Mouse (Mus musculus): ENCODE data around the gene Btrc. TPM values are rescaled to one million over a fixed set of nuclear protein-coding genes. Genes with fewer than 3 reads are reported as not detected.
A peak's percentile ranks its signal among the peaks of the same experiment; 100 is the strongest.
"Not testable (repeated sequence)": the region's sequence is repeated elsewhere in the genome, so short reads cannot be mapped to it uniquely, and the experiment has no call there.

Btrc gene
- polyA plus RNA-seq, 1 experiment, result 66.5 TPM

GRCm38 (mm10) chr19:45348188-45348587 lies 15.3 kb upstream of the Btrc start:
- Histone ChIP-seq H3K27me3 (ENCODE audit: control insufficient read depth, insufficient read depth, low read length) (no peaks in the 10 kb centered on the region), H3K27ac (ENCODE audit: insufficient read depth, low read length) (no peak overlapping the region), H3K4me1 (ENCODE audit: control insufficient read depth, insufficient read depth, low read length) (no peaks in the 10 kb centered on the region), H3K4me3 (replicated peaks; ENCODE audit: insufficient read depth, low read depth, low read length) (no peak overlapping the region)
- no peak for TF ChIP-seq CTCF (IDR thresholded peaks at IDR 0.05; ENCODE audit: borderline replicate concordance, insufficient read depth, low read depth, low read length)
- TF ChIP-seq POLR2A (IDR thresholded peaks at IDR 0.05; ENCODE audit: borderline replicate concordance, insufficient read depth, low read length), result no peak
- DNase-seq, result no peak
- WGBS, result 77% methylated on average over 4 of the region's 4 CpGs

- H3K4me3 ChIP-seq (replicated peaks; ENCODE audit: insufficient read depth, low read depth, low read length), result no peak overlapping the region
- H3K4me1 ChIP-seq (ENCODE audit: control insufficient read depth, insufficient read depth, low read length), result no peaks in the 10 kb centered on the region
- 61% methylated on average over 12 of the region's 12 CpGs for WGBS
- no peak for DNase-seq
- no peaks in the 10 kb centered on the region for H3K27me3 ChIP-seq (ENCODE audit: control insufficient read depth, insufficient read depth, low read length)
- no peak for TF ChIP-seq POLR2A (IDR thresholded peaks at IDR 0.05; ENCODE audit: borderline replicate concordance, insufficient read depth, low read length)
- no peak for TF ChIP-seq CTCF (IDR thresholded peaks at IDR 0.05; ENCODE audit: borderline replicate concordance, insufficient read depth, low read depth, low read length)
- H3K27ac ChIP-seq (ENCODE audit: insufficient read depth, low read length), result no peak overlapping the region
These were observed 13.1 kb upstream of the Btrc start for GRCm38 (mm10) chr19:45350456-45350855.

GRCm38 (mm10) chr19:45352706-45353105 lies 10.8 kb upstream of the Btrc start:
- not testable (repeated sequence) for H3K4me3 ChIP-seq (replicated peaks; ENCODE audit: insufficient read depth, low read depth, low read length); H3K27ac ChIP-seq (ENCODE audit: insufficient read depth, low read length); DNase-seq; H3K27me3 ChIP-seq (ENCODE audit: control insufficient read depth, insufficient read depth, low read length); H3K4me1 ChIP-seq (ENCODE audit: control insufficient read depth, insufficient read depth, low read length)
- WGBS, result 88% methylated on average over 7 of the region's 7 CpGs

GRCm38 (mm10) chr19:45355678-45356077 lies 7.9 kb upstream of the Btrc start:
- no peaks in the 10 kb centered on the region for H3K27me3 ChIP-seq (ENCODE audit: control insufficient read depth, insufficient read depth, low read length)
- WGBS, result 85% methylated on average over 6 of the region's 6 CpGs
- H3K4me3 ChIP-seq (replicated peaks; ENCODE audit: insufficient read depth, low read depth, low read length), result no peak overlapping the region
- TF ChIP-seq POLR2A (IDR thresholded peaks at IDR 0.05; ENCODE audit: borderline replicate concordance, insufficient read depth, low read length) (no peak), CTCF (IDR thresholded peaks at IDR 0.05; ENCODE audit: borderline replicate concordance, insufficient read depth, low read depth, low read length) (no peak)
- DNase-seq, result no peak
- H3K27ac ChIP-seq (ENCODE audit: insufficient read depth, low read length), result no peak overlapping the region
- H3K4me1 ChIP-seq (ENCODE audit: control insufficient read depth, insufficient read depth, low read length), result no peaks in the 10 kb centered on the region

- H3K27me3 ChIP-seq (ENCODE audit: control insufficient read depth, insufficient read depth, low read length); H3K4me3 ChIP-seq (replicated peaks; ENCODE audit: insufficient read depth, low read depth, low read length); H3K4me1 ChIP-seq (ENCODE audit: control insufficient read depth, insufficient read depth, low read length); DNase-seq; H3K27ac ChIP-seq (ENCODE audit: insufficient read depth, low read length): not testable (repeated sequence)
- WGBS, result 76% methylated on average over 6 of the region's 6 CpGs
These were observed 6.7 kb upstream of the Btrc start for GRCm38 (mm10) chr19:45356868-45357267.

GRCm38 (mm10) chr19:45360486-45360885 lies 3.0 kb upstream of the Btrc start:
- Histone ChIP-seq H3K27me3 (ENCODE audit: control insufficient read depth, insufficient read depth, low read length) (no peaks in the 10 kb centered on the region), H3K4me3 (replicated peaks; ENCODE audit: insufficient read depth, low read depth, low read length) (no peak overlapping the region), H3K27ac (ENCODE audit: insufficient read depth, low read length) (no peak overlapping the region), H3K4me1 (ENCODE audit: control insufficient read depth, insufficient read depth, low read length) (no peaks in the 10 kb centered on the region)
- TF ChIP-seq CTCF (IDR thresholded peaks at IDR 0.05; ENCODE audit: borderline replicate concordance, insufficient read depth, low read depth, low read length), result no peak
- no peak for TF ChIP-seq POLR2A (IDR thresholded peaks at IDR 0.05; ENCODE audit: borderline replicate concordance, insufficient read depth, low read length)
- no peak for DNase-seq

GRCm38 (mm10) chr19:45363933-45364391 lies 428 bp downstream of the Btrc start:
- H3K4me3 ChIP-seq (replicated peaks; ENCODE audit: insufficient read depth, low read depth, low read length), result peak overlapping the region; percentile 76
- DNase-seq, result no peak
- no peak for TF ChIP-seq CTCF (IDR thresholded peaks at IDR 0.05; ENCODE audit: borderline replicate concordance, insufficient read depth, low read depth, low read length)
- H3K27ac ChIP-seq (ENCODE audit: insufficient read depth, low read length), result peak overlapping the region; percentile 54
- no peaks in the 10 kb centered on the region for H3K27me3 ChIP-seq (ENCODE audit: control insufficient read depth, insufficient read depth, low read length)
- H3K4me1 ChIP-seq (ENCODE audit: control insufficient read depth, insufficient read depth, low read length), result peaks cover 3% of the 10 kb centered on the region; the same call in 1 of the 2 replicates
- WGBS, result 1% methylated on average over 20 of the region's 20 CpGs

- TF ChIP-seq POLR2A (IDR thresholded peaks at IDR 0.05; ENCODE audit: borderline replicate concordance, insufficient read depth, low read length) (no peak), CTCF (IDR thresholded peaks at IDR 0.05; ENCODE audit: borderline replicate concordance, insufficient read depth, low read depth, low read length) (no peak)
- H3K4me3 ChIP-seq (replicated peaks; ENCODE audit: insufficient read depth, low read depth, low read length), result no peak overlapping the region
- no peak for DNase-seq
- peaks cover 3% of the 10 kb centered on the region; the same call in 1 of the 2 replicates for H3K4me1 ChIP-seq (ENCODE audit: control insufficient read depth, insufficient read depth, low read length)
- 46% methylated on average over 7 of the region's 7 CpGs for WGBS
- H3K27ac ChIP-seq (ENCODE audit: insufficient read depth, low read length), result no peak overlapping the region
- no peaks in the 10 kb centered on the region for H3K27me3 ChIP-seq (ENCODE audit: control insufficient read depth, insufficient read depth, low read length)
These were observed 3.1 kb downstream of the Btrc start for GRCm38 (mm10) chr19:45366651-45367050.

- not testable (repeated sequence) for H3K4me1 ChIP-seq (ENCODE audit: control insufficient read depth, insufficient read depth, low read length); H3K4me3 ChIP-seq (replicated peaks; ENCODE audit: insufficient read depth, low read depth, low read length); H3K27me3 ChIP-seq (ENCODE audit: control insufficient read depth, insufficient read depth, low read length); DNase-seq; H3K27ac ChIP-seq (ENCODE audit: insufficient read depth, low read length)
- 97% methylated on average over 10 of the region's 10 CpGs for WGBS
These were observed 21.3 kb downstream of the Btrc start for GRCm38 (mm10) chr19:45384815-45385214.

Measured in cerebellum, adult 2 months (tissue).